In genomic region chr19:4338162-4338561, GRCm38 (mm10) we compare ENCODE assay signal across 8 mouse cellular contexts. TPM values are rescaled to one million over a fixed set of nuclear protein-coding genes. Genes with fewer than 3 reads are reported as not detected.
DNase-seq lines count a peak whose midpoint lies in the region; ATAC-seq and TF ChIP-seq lines count a peak whose summit lies in the region.

No protein-coding gene starts in this region.

- H3K9ac ChIP-seq in hindbrain, embryonic 14.5 days = no peak overlapping the region
- H3K9ac ChIP-seq in hindbrain, embryonic 16.5 days (ENCODE audit: low read depth, low read length) = no peak overlapping the region

- peaks cover 10% of the 10 kb centered on the region; the same call in 1 of the 2 replicates for H3K4me1 ChIP-seq in hindbrain, embryonic 14.5 days (replicated peaks; ENCODE audit: control insufficient read depth, insufficient read depth, low read length)
- peaks cover 6% of the 10 kb centered on the region for H3K4me1 ChIP-seq in hindbrain, embryonic 16.5 days (ENCODE audit: control insufficient read depth, insufficient read depth, low read depth, low read length)
- H3K4me1 ChIP-seq in embryonic fibroblast, embryonic 13.5 days (ENCODE audit: control insufficient read depth, insufficient read depth, low read length) = peaks cover 6% of the 10 kb centered on the region; the same call in 1 of the 2 replicates
- peaks cover 15% of the 10 kb centered on the region for H3K4me1 ChIP-seq in hindbrain, embryonic 10.5 days (replicated peaks)

- no peak overlapping the region for H3K27ac ChIP-seq in hindbrain, embryonic 14.5 days
- no peak overlapping the region for H3K27ac ChIP-seq in hindbrain, embryonic 16.5 days (ENCODE audit: low read depth, low read length)
- no peak overlapping the region for H3K27ac ChIP-seq in embryonic fibroblast, embryonic 13.5 days (ENCODE audit: insufficient read depth, low read length)
- no peak overlapping the region for H3K27ac ChIP-seq in hindbrain, embryonic 10.5 days

- no peaks in the 10 kb centered on the region for H3K9me3 ChIP-seq in hindbrain, embryonic 14.5 days (ENCODE audit: control insufficient read depth, low read length)
- H3K9me3 ChIP-seq in hindbrain, embryonic 16.5 days (ENCODE audit: control insufficient read depth, low read length) = no peaks in the 10 kb centered on the region
- no peaks in the 10 kb centered on the region for H3K9me3 ChIP-seq in hindbrain, embryonic 10.5 days

- no peak overlapping the region for H3K4me3 ChIP-seq in hindbrain, embryonic 14.5 days (replicated peaks; ENCODE audit: low read length)
- H3K4me3 ChIP-seq in hindbrain, embryonic 16.5 days (ENCODE audit: low read length) = no peak overlapping the region
- H3K4me3 ChIP-seq in embryonic fibroblast, embryonic 13.5 days (ENCODE audit: insufficient read depth, low read length) = no peak overlapping the region
- H3K4me3 ChIP-seq in hindbrain, embryonic 10.5 days = no peak overlapping the region

- no peak for TF ChIP-seq POLR2A in embryonic fibroblast, embryonic 13.5 days (IDR thresholded peaks at IDR 0.05; ENCODE audit: low read depth, low read length)

- no peak overlapping the region for H3K4me2 ChIP-seq in hindbrain, embryonic 14.5 days (replicated peaks)
- no peak overlapping the region for H3K4me2 ChIP-seq in hindbrain, embryonic 16.5 days (ENCODE audit: low read length)

- ATAC-seq in hindbrain, embryonic 14.5 days (ENCODE audit: low FRiP score) = no peak
- no peak for ATAC-seq in hindbrain, embryonic 16.5 days
- ATAC-seq in activated CD4-positive, CD25-positive, alpha-beta regulatory T cell, adult 4 months = peak; percentile 38

- WGBS in hindbrain, embryonic 14.5 days = 48% methylated on average over 2 of the region's 2 CpGs
- 33% methylated on average over 2 of the region's 2 CpGs for WGBS in hindbrain, embryonic 16.5 days
- 44% methylated on average over 2 of the region's 2 CpGs for WGBS in hindbrain, embryonic 10.5 days

- DNase-seq in hindbrain, embryonic 14.5 days (ENCODE audit: low spot score) = peak; percentile 66
- peak; percentile 89 for DNase-seq in CD4-positive, CD25-positive, alpha-beta regulatory T cell, adult 2 months (ENCODE audit: low read depth, low spot score)
- DNase-seq in layer of hippocampus, adult 9-10 months (ENCODE audit: low spot score) = peak; percentile 67
- DNase-seq in retina, adult 2 months (ENCODE audit: low read depth, low spot score) = peak; percentile 46
- no peak for DNase-seq in hindbrain, embryonic 10.5 days (ENCODE audit: low spot score)

- H3K36me3 ChIP-seq in hindbrain, embryonic 14.5 days (replicated peaks; ENCODE audit: control insufficient read depth, insufficient read depth) = peaks cover 52% of the 10 kb centered on the region
- peaks cover 18% of the 10 kb centered on the region for H3K36me3 ChIP-seq in hindbrain, embryonic 16.5 days (ENCODE audit: control insufficient read depth, insufficient read depth, low read length)
- peaks cover 56% of the 10 kb centered on the region for H3K36me3 ChIP-seq in hindbrain, embryonic 10.5 days

- peak; percentile 46; the same call in 1 of the 2 replicates for TF ChIP-seq CTCF in embryonic fibroblast, embryonic 13.5 days (IDR thresholded peaks at IDR 0.05; ENCODE audit: borderline replicate concordance, insufficient read depth, low read length)

- H3K27me3 ChIP-seq in hindbrain, embryonic 14.5 days (ENCODE audit: control insufficient read depth, insufficient read depth, low read length) = no peaks in the 10 kb centered on the region
- H3K27me3 ChIP-seq in hindbrain, embryonic 16.5 days (replicated peaks; ENCODE audit: control insufficient read depth, insufficient read depth, low read length) = no peaks in the 10 kb centered on the region
- H3K27me3 ChIP-seq in hindbrain, embryonic 10.5 days (ENCODE audit: insufficient read depth, poor library complexity, severe bottlenecking) = no peaks in the 10 kb centered on the region

RNA-seq across cellular contexts. Expression of gene Grk2, which starts 32.1 kb away (rescaled TPM):
- 29.2 and 30.4 TPM in 2 replicates for polyA plus RNA-seq in hindbrain, embryonic 14.5 days (2014; fragmentation: Nextera tagmentation; extraction: Ambion mirVana)
- polyA plus RNA-seq in hindbrain, embryonic 16.5 days (2015; fragmentation: Nextera tagmentation; extraction: Ambion mirVana) = 27.3 and 28.3 TPM in 2 replicates
- polyA plus RNA-seq in activated CD4-positive, CD25-positive, alpha-beta regulatory T cell, adult 4 months (2017; shearing (Covaris generic)) = 100 to 1,000 TPM in 1 of 2 experiments, 10 to 100 TPM in 1; 83.4 to 101 TPM
- polyA plus RNA-seq in embryonic fibroblast, embryonic 13.5 days (2011; ENCODE audit: insufficient read length, low read depth, missing spikeins) = 40.5 and 41.6 TPM in 2 replicates
- polyA plus RNA-seq in hindbrain, embryonic 10.5 days (2016; fragmentation: Nextera tagmentation; extraction: Ambion mirVana) = 14.8 and 16.7 TPM in 2 replicates

RNA-seq across cellular contexts. Expression of gene Ankrd13d, which starts 55.2 kb away (rescaled TPM):
- polyA plus RNA-seq in hindbrain, embryonic 14.5 days (2014; fragmentation: Nextera tagmentation; extraction: Ambion mirVana) = 50.7 and 56.6 TPM in 2 replicates
- polyA plus RNA-seq in hindbrain, embryonic 16.5 days (2015; fragmentation: Nextera tagmentation; extraction: Ambion mirVana) = 69.0 and 85.3 TPM in 2 replicates
- polyA plus RNA-seq in activated CD4-positive, CD25-positive, alpha-beta regulatory T cell, adult 4 months (2017; shearing (Covaris generic)) = 1 to 10 TPM; 1.5 to 2.1 TPM
- polyA plus RNA-seq in embryonic fibroblast, embryonic 13.5 days (2011; ENCODE audit: insufficient read length, low read depth, missing spikeins) = 5.7 and 7.3 TPM in 2 replicates
- polyA plus RNA-seq in hindbrain, embryonic 10.5 days (2016; fragmentation: Nextera tagmentation; extraction: Ambion mirVana) = 9.9 and 14.4 TPM in 2 replicates

RNA-seq across cellular contexts. Expression of gene Kdm2a, which starts 59.9 kb away (rescaled TPM):
- polyA plus RNA-seq in hindbrain, embryonic 14.5 days (2014; fragmentation: Nextera tagmentation; extraction: Ambion mirVana) = 37.3 and 40.7 TPM in 2 replicates
- polyA plus RNA-seq in hindbrain, embryonic 16.5 days (2015; fragmentation: Nextera tagmentation; extraction: Ambion mirVana) = 29.8 and 34.8 TPM in 2 replicates
- polyA plus RNA-seq in activated CD4-positive, CD25-positive, alpha-beta regulatory T cell, adult 4 months (2017; shearing (Covaris generic)) = 10 to 100 TPM; 54.9 to 68.6 TPM
- polyA plus RNA-seq in embryonic fibroblast, embryonic 13.5 days (2011; ENCODE audit: insufficient read length, low read depth, missing spikeins) = 78.1 and 90.4 TPM in 2 replicates
- polyA plus RNA-seq in hindbrain, embryonic 10.5 days (2016; fragmentation: Nextera tagmentation; extraction: Ambion mirVana) = 51.6 and 53.9 TPM in 2 replicates
